ENCODE assay signal across 8 mouse cellular contexts in the genomic region with DNA sequence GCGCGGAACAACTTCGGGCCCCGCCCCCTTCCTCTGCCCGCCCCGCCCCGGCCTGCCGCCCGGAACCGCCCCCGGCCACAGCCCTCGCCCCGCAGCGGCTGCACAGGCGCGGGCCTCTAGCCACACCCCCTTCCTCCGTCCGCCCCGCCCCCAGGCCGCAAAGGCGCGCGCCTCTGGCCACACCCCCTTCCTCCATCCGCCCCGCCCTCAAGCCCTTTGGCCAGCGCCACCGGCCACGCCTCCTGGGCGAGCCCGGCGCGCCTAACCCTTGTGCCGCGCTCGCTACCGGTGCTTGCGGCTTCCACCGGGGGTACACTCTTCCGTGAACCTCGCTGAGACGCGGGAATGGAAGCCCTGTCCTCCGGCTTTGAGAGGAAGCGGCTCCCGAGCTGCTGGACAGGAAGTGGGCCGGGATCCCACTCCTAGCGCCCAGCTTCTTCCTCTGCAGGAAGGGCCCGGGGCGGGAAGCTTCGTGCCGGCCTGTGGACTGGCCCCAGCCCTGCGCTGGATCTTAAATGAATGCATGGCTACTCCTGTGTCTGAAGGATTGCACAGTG. TPM values are rescaled to one million over a fixed set of nuclear protein-coding genes. Genes with fewer than 3 reads are reported as not detected.
DNase-seq lines count a peak whose midpoint lies in the region; ATAC-seq lines count a peak whose summit lies in the region.

A gene (minus strand): TSS at position 13 of the 557 bp plus-strand sequence.

- H3K9me3 ChIP-seq in intestine, embryonic 14.5 days (ENCODE audit: control insufficient read depth, low read length): no peaks in the 10 kb centered on the region

- H3K27ac ChIP-seq in intestine, embryonic 14.5 days (ENCODE audit: low read depth): peak within 1 kb of the TSS; percentile 95

- DNase-seq in adrenal gland, adult 18-20 months (ENCODE audit: low spot score in 2 of 2): peak; percentile 98 to 99
- peak; percentile 92 for DNase-seq in embryo, embryonic 10.5 days (ENCODE audit: low spot score)
- peak; percentile 95 for DNase-seq in gastrocnemius, postnatal 25 days
- peak; percentile 98 for DNase-seq in intestine, embryonic 14.5 days (ENCODE audit: low spot score)
- DNase-seq in left cerebral cortex, postnatal 10 days (ENCODE audit: extremely low spot score in 1 of 2, low spot score in 2 of 2): peak; percentile 74 to 95
- DNase-seq in right cerebral cortex, postnatal 10 days (ENCODE audit: low spot score in 2 of 2): peak; percentile 89 to 93
- DNase-seq in urinary bladder, postnatal 14 days (ENCODE audit: low spot score): peak; percentile 97

- H3K4me2 ChIP-seq in intestine, embryonic 14.5 days (ENCODE audit: low read length): peak within 1 kb of the TSS; percentile 66

- H3K27me3 ChIP-seq in intestine, embryonic 14.5 days (replicated peaks; ENCODE audit: control insufficient read depth, insufficient read depth, low read length): no peaks in the 10 kb centered on the region

- no peaks in the 10 kb centered on the region for H3K36me3 ChIP-seq in intestine, embryonic 14.5 days (ENCODE audit: control insufficient read depth, insufficient read depth, low read length)

- H3K9ac ChIP-seq in intestine, embryonic 14.5 days (ENCODE audit: low read length): peak within 1 kb of the TSS; percentile 68

- ATAC-seq in intestine, embryonic 14.5 days (replicated peaks; ENCODE audit: low FRiP score, low TSS enrichment, low read depth): peak; percentile 95
- ATAC-seq in megakaryocyte progenitor cell, adult 5-6 weeks (replicated peaks; ENCODE audit: poor library complexity): peak; percentile 88

- intact Hi-C loops in left cerebral cortex, postnatal 10 days (cut with DNase I): no loop called here

- H3K4me3 ChIP-seq in intestine, embryonic 14.5 days (ENCODE audit: low read depth, low read length): peak within 1 kb of the TSS; percentile 58

- peaks cover 38% of the 10 kb centered on the region for H3K4me1 ChIP-seq in intestine, embryonic 14.5 days (replicated peaks; ENCODE audit: control insufficient read depth, insufficient read depth, low read length)

- under 1% methylated on average over 49 of the region's 52 CpGs for WGBS in intestine, embryonic 14.5 days

RNA-seq across cellular contexts. Expression of the gene that starts here (rescaled TPM):
- 1 to 10 TPM; 3.4 to 4.3 TPM for total RNA-seq in adrenal gland, adult 18-20 months (2021)
- 1 to 10 TPM; 4.4 to 5.7 TPM for total RNA-seq in gastrocnemius, postnatal 25 days (2021)
- 10.4 and 11.6 TPM in 2 replicates for polyA plus RNA-seq in intestine, embryonic 14.5 days (2014; fragmentation: Nextera tagmentation; extraction: Ambion mirVana)
- total RNA-seq in left cerebral cortex, postnatal 10 days (2021): 1 to 10 TPM; 2.5 to 2.9 TPM
- total RNA-seq in megakaryocyte progenitor cell, adult 5-6 weeks (2015): 8.9 and 10.5 TPM in 2 replicates
- total RNA-seq in megakaryocyte progenitor cell, adult 5-6 weeks (2017): 1.5 and 1.6 TPM in 2 replicates

Comparison
In these comparisons a context has a peak if more than half of its experiments do, and no peak if none do; other contexts are left out.
1. Peak in every context shown above with its lines: DNase-seq, ATAC-seq, H3K4me3 ChIP-seq and H3K27ac ChIP-seq.